Mouse (Mus musculus): ENCODE data around the gene Rbm6. TPM values are rescaled to one million over a fixed set of nuclear protein-coding genes. Genes with fewer than 3 reads are reported as not detected.
A peak's percentile ranks its signal among the peaks of the same experiment; 100 is the strongest.

Rbm6 gene
- total and polyA plus RNA-seq, 3 experiments, result 55.7 to 521 (median 55.8) TPM

GRCm38 (mm10) chr9:107723794-107724531 is 149.1 kb downstream of the Rbm6 start:
- Histone ChIP-seq H3K4me3 (ENCODE audit: control insufficient read depth in 1 of 2, insufficient read depth in 1 of 2, low read depth in 2 of 2, low read length in 2 of 2) (peak overlapping the region; percentile 22 to 49), H3K4me1 (ENCODE audit: control insufficient read depth in 1 of 2, insufficient read depth in 2 of 2, low read length in 2 of 2) (peaks cover 22 to 41% of the 10 kb centered on the region in 2 experiments), H3K27ac (ENCODE audit: control insufficient read depth, low read depth, low read length) (peak overlapping the region; percentile 46), H3K79me2 (ENCODE audit: control insufficient read depth, insufficient read depth, low read length, poor library complexity) (no peaks in the 10 kb centered on the region), H3K9me3 (replicated peaks; ENCODE audit: insufficient read depth, low read length) (no peaks in the 10 kb centered on the region), H3K36me3 (ENCODE audit: control insufficient read depth in 1 of 2, insufficient read depth in 2 of 2, low read length in 2 of 2) (peaks cover 0 to 29% of the 10 kb centered on the region in 2 experiments; a peak in 2 of 4 replicates), H3K9ac (ENCODE audit: control insufficient read depth, low read depth, low read length, poor library complexity, severe bottlenecking) (peak overlapping the region; percentile 49), H3K27me3 (ENCODE audit: control insufficient read depth in 1 of 2, insufficient read depth in 2 of 2, low read length in 2 of 2) (peaks cover 3 to 5% of the 10 kb centered on the region in 2 experiments; a peak in 3 of 4 replicates)
- TF ChIP-seq RCOR1 (IDR thresholded peaks at IDR 0.05; ENCODE audit: low read depth, low read length) (peak; percentile 20; the same call in 1 of the 2 replicates), USF1 (IDR thresholded peaks at IDR 0.05; ENCODE audit: low read depth, low read length) (no peak), TCF12 (IDR thresholded peaks at IDR 0.05; ENCODE audit: low read depth, low read length) (peak; percentile 31; the same call in 1 of the 2 replicates), ZMIZ1 (IDR thresholded peaks at IDR 0.05; ENCODE audit: low read depth, low read length) (no peak), MAX (IDR thresholded peaks at IDR 0.05; ENCODE audit: low read length) (no peak), NELFE (IDR thresholded peaks at IDR 0.05; ENCODE audit: low read depth, low read length) (no peak), POLR2A (IDR thresholded peaks at IDR 0.05; ENCODE audit: control insufficient read depth in 1 of 2, insufficient read depth in 1 of 2, low read depth in 1 of 2, low read length in 2 of 2, poor library complexity in 1 of 2) (no peak; a peak in 1 of 4 replicates), ELF1 (IDR thresholded peaks at IDR 0.05; ENCODE audit: low read depth, low read length) (0 out of 2 replicates have a peak, but pooled peaks have one; percentile 34), E2F4 (IDR thresholded peaks at IDR 0.05; ENCODE audit: borderline replicate concordance, low read depth, low read length) (no peak), UBTF (IDR thresholded peaks at IDR 0.05; ENCODE audit: borderline replicate concordance, insufficient read depth, low read depth, low read length) (no peak), NRF1 (IDR thresholded peaks at IDR 0.05; ENCODE audit: insufficient read depth, low read depth, low read length, poor library complexity, severe bottlenecking) (no peak), CHD2 (IDR thresholded peaks at IDR 0.05; ENCODE audit: low read length) (no peak), RAD21 (IDR thresholded peaks at IDR 0.05; ENCODE audit: low read depth, low read length) (no peak), SIN3A (IDR thresholded peaks at IDR 0.05; ENCODE audit: low read length) (0 out of 2 replicates have a peak, but pooled peaks have one; percentile 40), EP300 (IDR thresholded peaks at IDR 0.05; ENCODE audit: low read depth in 1 of 2, low read length in 2 of 2) (peak in 1 of 2 experiments; percentile 7; a peak in 1 of 4 replicates), MYB (IDR thresholded peaks at IDR 0.05; ENCODE audit: low read depth, low read length) (no peak), KAT2A (conservative IDR thresholded peaks at IDR 0.05; ENCODE audit: low read depth, low read length) (no peak), CTCF (IDR thresholded peaks at IDR 0.05 in 2 of 3, conservative IDR thresholded peaks at IDR 0.05 in 1 of 3; ENCODE audit: control insufficient read depth in 1 of 3, insufficient read depth in 1 of 3, low read depth in 2 of 3, low read length in 3 of 3, poor library complexity in 1 of 3, severe bottlenecking in 1 of 3) (no peak), MAFK (IDR thresholded peaks at IDR 0.05; ENCODE audit: borderline replicate concordance, low read depth, low read length) (no peak), MXI1 (IDR thresholded peaks at IDR 0.05; ENCODE audit: low read depth, low read length) (peak; percentile 20; the same call in 1 of the 2 replicates), ETS1 (IDR thresholded peaks at IDR 0.05; ENCODE audit: low read depth, low read length) (peak; percentile 52; the same call in 1 of the 2 replicates), ZKSCAN1 (IDR thresholded peaks at IDR 0.05; ENCODE audit: low read depth, low read length) (no peak), POLR2AphosphoS5 (IDR thresholded peaks at IDR 0.05; ENCODE audit: borderline replicate concordance, low read depth, low read length) (no peak), MAZ (IDR thresholded peaks at IDR 0.05; ENCODE audit: low read depth, low read length) (0 out of 2 replicates have a peak, but pooled peaks have one; percentile 59), GATA1 (IDR thresholded peaks at IDR 0.05; ENCODE audit: low read depth, low read length) (no peak), SMC3 (IDR thresholded peaks at IDR 0.05; ENCODE audit: low read depth, low read length) (no peak), MYC (IDR thresholded peaks at IDR 0.05; ENCODE audit: low read depth, low read length) (no peak)
- DNase-seq (ENCODE audit: low read depth, low spot score), result peak; percentile 73

All from MEL (cell line).